Mouse (Mus musculus) cerebellum, postnatal 4 days (tissue): ENCODE data around the gene Pctp.
A peak's percentile ranks its signal among the peaks of the same experiment; 100 is the strongest.

Experiments used
- DNase-seq, 2 experiments: peaks; one replicate each; pipeline ENCODE4 v3.0.0; 2022; ENCODE audit warnings: low spot score in 2 of 2, mixed read lengths in 1 of 2

The Pctp gene

DNA sequence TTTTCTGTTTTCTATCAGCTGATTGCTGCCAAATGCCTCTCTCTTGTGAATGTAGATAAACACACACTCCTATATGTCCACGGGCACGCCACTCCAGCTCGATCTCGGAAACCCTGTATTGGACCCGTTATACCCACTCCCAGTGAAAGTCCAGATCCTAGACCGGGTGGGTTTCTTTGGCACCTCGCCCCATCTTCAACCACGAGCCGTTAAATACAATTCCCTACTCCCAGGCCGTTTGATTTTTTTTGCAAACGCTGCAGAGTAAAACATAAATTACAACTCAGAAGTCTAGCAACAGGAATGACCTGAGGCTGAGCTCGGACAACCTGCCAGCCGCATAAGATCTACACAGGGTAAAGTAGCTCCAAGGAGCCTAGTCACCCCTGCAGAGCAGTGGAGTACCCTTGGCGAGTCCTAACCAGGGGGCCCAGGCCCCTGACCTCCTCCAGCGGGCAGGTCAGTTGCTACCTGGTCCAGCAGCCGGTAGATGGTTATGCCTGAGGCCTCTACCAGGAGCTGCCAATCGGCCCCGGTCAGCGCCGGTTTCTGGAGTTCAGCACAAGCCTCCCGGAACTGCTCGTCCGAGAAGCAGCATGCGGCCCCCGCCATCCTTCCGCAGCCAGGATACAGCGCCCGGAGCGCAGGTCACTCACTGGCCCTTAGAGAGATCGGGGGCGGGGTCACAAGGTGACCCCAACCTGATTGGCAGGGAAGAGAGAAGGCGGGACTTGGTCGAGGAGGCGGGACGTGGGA is at the start of gene Pctp:
Gene Pctp (minus strand): TSS at position 664 of the 756 bp plus-strand sequence.
- peak; percentile 39 to 63 for DNase-seq

DNA sequence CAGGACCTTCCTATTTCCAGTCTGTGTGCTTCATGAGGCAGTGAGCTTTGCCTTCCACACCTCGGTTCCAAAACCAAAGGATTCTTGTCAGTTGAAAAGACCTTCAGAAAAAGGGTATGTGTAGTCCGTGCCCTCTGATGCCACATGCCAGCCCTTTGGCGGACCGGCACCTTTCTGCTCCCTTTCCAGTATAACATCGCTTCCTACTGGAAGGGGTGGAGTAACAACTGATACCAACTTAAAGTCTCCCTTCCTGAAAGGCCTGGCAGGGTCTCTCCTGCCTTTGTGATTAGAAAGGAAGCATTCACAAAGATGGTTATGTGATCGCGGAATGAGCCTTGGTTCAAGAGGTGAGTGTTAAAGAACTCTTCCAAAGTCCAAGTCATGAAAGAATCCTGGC is 47.3 kb upstream of the Pctp start:
- DNase-seq: no peak

GRCm38 (mm10) chr11:90047271-90047670 is 44.6 kb upstream of the Pctp start:
- DNase-seq: no peak

GRCm38 (mm10) chr11:90046211-90046610 is 43.5 kb upstream of the Pctp start:
- DNase-seq: no peak

GRCm38 (mm10) chr11:90044459-90044858 is 41.8 kb upstream of the Pctp start:
- DNase-seq: no peak

DNA sequence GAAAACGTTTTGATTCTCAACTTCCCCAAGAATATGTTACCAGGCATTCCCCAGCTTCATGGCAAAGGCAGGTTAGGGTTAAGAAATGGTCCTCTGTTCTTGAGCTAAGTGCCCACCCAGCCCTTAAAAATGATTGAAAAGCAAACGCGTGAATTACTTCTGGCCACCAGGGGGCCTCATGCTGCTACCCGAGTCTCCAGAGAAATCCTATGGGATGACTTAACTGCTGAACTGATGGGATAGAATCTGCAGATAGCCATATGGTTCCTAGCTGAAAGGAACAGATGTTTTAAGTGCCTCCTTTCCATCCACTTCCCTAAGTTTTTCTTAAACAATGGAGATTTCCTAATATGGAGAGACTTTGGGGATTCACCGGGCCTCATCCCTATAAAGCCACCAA is 35.3 kb upstream of the Pctp start:
- DNase-seq: peak in 1 of 2 experiments; percentile 32

DNA sequence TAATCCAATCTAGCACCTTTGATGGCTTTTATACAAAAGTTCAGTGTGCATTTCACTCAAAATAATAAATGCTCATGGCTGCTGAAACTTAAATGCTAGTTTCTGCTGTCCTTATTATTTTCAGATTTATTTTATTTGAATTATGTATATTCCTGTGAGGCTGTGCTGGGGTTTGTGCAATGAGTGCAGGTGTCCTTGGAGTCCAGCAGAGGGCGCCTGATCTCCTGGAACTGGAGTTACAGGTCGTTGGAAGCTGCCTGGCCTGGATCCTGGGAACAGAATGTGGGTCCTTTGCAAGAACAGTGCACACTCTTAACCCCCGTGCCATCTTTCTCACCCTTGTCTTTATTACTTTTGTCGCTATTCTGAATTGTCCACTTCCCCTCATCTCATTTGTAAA is 33.7 kb upstream of the Pctp start:
- no peak for DNase-seq

- no peak for DNase-seq
These were observed 32.8 kb upstream of the Pctp start for GRCm38 (mm10) chr11:90035532-90035931.

- no peak for DNase-seq
These were observed 32.0 kb upstream of the Pctp start for GRCm38 (mm10) chr11:90034646-90035045.

- DNase-seq: no peak
These were observed 30.7 kb upstream of the Pctp start for GRCm38 (mm10) chr11:90033442-90033841.

DNA sequence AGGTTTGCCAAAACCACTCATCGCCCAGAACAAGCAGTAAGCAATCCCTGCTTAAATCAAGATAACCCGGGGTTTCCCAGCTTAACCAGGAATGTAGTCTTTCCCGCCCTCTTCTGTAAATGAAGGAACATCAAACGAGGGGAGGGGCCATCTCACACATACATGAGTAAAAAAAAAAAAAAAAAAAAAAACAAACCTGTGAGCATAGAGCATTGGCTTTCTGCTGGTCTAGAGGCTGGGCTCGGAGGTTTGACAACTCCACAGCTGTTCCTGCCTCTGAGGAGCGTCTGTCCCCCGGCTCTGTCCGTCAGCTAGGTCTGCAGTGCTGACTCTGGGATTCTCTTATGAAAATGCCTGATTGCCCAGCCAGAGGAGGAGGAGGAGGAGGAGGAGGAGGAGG is 30.1 kb upstream of the Pctp start:
- DNase-seq: no peak

GRCm38 (mm10) chr11:90031076-90031475 is 28.4 kb upstream of the Pctp start:
- no peak for DNase-seq

DNA sequence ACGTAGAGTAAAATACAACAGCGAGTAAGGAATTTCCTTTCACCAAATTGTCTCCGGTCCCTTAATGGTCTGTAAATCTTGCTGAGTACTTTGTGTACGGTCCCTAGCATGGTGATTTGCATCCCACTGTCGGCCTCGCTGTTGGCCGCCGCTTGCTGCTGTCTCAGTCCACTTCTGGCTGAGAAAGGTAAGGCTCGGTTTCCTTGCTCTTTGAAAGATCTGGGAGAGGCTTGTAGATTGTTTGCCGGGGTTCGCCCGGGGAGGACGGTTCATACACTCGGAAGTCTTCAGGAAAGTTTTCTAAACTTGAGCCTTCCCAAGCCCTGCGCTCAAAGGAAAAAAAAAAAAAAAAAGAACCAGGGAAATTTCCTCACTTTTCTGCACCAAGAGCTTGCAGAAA is 27.9 kb upstream of the Pctp start:
- no peak for DNase-seq

DNA sequence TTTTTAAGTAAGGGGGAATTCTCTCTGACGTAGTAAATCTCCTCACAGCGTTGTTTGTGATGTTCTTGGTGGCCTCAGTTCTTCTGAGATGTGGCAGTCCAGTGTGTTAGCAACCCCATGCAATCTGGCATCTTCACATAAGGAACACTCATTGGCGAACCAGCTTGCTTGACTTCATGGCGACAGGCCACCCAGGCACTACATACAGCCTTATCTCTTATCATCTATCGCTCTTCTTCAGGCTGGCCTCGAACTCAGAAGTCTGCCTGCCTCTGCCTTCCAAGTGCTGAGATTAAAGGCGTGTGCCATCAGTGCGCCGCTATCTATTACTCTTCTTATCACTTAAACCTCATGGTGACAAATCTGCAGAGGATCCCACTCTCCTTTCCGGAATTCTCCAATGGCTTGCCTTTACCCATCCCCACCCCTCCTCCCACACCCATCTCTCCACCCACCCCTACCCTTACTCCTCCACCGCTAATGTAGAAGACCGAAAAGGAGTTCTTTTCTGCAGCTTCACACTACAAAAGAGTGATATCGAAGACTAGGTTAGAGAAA is 27.2 kb upstream of the Pctp start, which contains the start of gene Tmem100:
Gene Tmem100 (plus strand): TSS at position 508 of the 558 bp plus-strand sequence.
- DNase-seq: no peak

GRCm38 (mm10) chr11:90029354-90029753 is 26.7 kb upstream of the Pctp start:
- peak in 1 of 2 experiments; percentile 57 for DNase-seq

GRCm38 (mm10) chr11:90028746-90029145 is 26.1 kb upstream of the Pctp start:
- no peak for DNase-seq

GRCm38 (mm10) chr11:90027216-90027615 is 24.5 kb upstream of the Pctp start:
- DNase-seq: no peak

DNA sequence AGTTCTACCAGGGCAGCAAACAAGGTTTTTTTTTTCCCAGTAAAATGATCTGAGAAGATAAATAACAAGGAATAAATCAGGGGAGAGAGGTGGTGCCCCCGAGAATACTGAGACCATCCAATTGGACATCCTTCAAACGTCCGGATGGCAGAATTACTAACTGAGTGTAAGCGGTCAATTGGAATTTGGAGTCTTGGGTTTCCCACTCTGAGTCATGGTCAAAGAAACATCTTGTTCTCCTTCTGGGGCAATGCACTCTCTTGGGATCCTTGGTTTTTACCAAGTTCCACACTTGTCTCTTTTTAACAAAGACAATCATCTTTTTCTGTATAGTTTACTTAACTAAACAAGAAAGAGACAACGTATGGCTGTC is 24.1 kb upstream of the Pctp start:
- no peak for DNase-seq

GRCm38 (mm10) chr11:90025891-90026801 is 23.5 kb upstream of the Pctp start:
- DNase-seq: no peak

DNA sequence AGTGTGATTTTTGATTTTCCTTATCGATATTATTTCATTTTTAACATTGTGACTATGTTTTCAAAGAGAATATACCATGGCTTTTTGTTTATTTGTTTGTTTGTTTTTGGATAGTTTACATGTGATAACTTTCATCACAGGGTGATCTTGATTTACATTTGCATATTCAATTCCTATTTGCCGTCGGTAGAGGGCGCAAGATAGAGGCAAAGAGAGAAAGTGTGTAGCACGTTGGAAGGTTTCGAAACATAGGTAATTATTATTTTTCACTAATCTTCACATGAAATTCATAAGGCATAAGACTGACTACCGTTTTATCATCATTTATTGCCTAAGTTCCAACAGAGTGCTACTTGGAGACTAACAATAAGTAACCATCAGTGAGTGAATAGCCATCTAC is 16.5 kb upstream of the Pctp start:
- peak in 1 of 2 experiments; percentile 44 for DNase-seq

GRCm38 (mm10) chr11:90015281-90015680 is 12.6 kb upstream of the Pctp start:
- no peak for DNase-seq

DNA sequence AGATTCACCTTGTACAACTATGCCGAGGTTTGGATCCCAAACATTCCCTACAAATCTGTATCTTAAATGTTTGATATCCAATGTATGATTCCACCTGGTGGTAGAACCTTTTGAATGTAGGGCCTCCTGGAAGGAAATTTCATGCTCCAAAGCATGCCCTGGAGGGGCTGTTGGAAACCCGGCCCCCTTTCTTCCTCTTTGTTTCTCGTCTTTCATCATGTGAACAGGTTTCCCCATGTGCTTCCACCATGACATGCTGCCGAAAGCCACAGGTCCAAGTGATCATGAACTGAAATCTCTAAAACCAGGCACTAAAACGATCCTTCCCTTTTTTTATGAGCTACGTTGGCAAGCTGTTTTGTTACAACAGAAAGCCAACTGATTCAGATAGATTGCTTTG is 11.0 kb upstream of the Pctp start:
- DNase-seq: no peak
